Mouse (Mus musculus) adrenal gland, postnatal 14 days (tissue): ENCODE measurements around the gene Tcf12. TPM values are rescaled to one million over a fixed set of nuclear protein-coding genes. Genes with fewer than 3 reads are reported as not detected.

Experiments
- DNase-seq: peaks from one replicate; pipeline ENCODE4 v3.0.0; 2021; ENCODE audit warnings: mixed read lengths
- total RNA-seq: library from RNA; stranded (reverse); gene quantifications from 2 replicates; pipeline ENCODE4 v1.2.3, GENCODE M21; 2021

The Tcf12 gene
- total RNA-seq, 1 experiment from 2014 or later, result 82.7 TPM

GRCm38 (mm10) chr9:72088893-72089611 is 22.6 kb downstream of the Tcf12 start:
- no peak for DNase-seq

GRCm38 (mm10) chr9:72085017-72085416 is 26.7 kb downstream of the Tcf12 start:
- no peak for DNase-seq

- peak; percentile 31 for DNase-seq
These were observed 27.5 kb downstream of the Tcf12 start for GRCm38 (mm10) chr9:72084131-72084530.

- DNase-seq, result no peak
These were observed 35.5 kb downstream of the Tcf12 start for GRCm38 (mm10) chr9:72076158-72076557.

GRCm38 (mm10) chr9:72066151-72066550 is 45.5 kb downstream of the Tcf12 start:
- DNase-seq, result no peak

GRCm38 (mm10) chr9:72053144-72053543 is 58.5 kb downstream of the Tcf12 start:
- no peak for DNase-seq

GRCm38 (mm10) chr9:72040156-72040555 is 71.5 kb downstream of the Tcf12 start:
- DNase-seq, result no peak

- DNase-seq, result no peak
These were observed 72.3 kb downstream of the Tcf12 start for GRCm38 (mm10) chr9:72039369-72039768.

- DNase-seq, result no peak
These were observed 74.6 kb downstream of the Tcf12 start for GRCm38 (mm10) chr9:72037059-72037516.

- DNase-seq, result no peak
These were observed 75.4 kb downstream of the Tcf12 start for GRCm38 (mm10) chr9:72036257-72036656.

GRCm38 (mm10) chr9:72033271-72033670 is 78.4 kb downstream of the Tcf12 start:
- DNase-seq, result no peak

GRCm38 (mm10) chr9:72030274-72030673 is 81.4 kb downstream of the Tcf12 start:
- DNase-seq, result no peak

- no peak for DNase-seq
These were observed 82.1 kb downstream of the Tcf12 start for GRCm38 (mm10) chr9:72029601-72030000.

GRCm38 (mm10) chr9:72023274-72023673 is 88.4 kb downstream of the Tcf12 start:
- DNase-seq, result no peak

GRCm38 (mm10) chr9:72021512-72021911 is 90.2 kb downstream of the Tcf12 start:
- DNase-seq, result no peak

GRCm38 (mm10) chr9:72016021-72016420 is 95.7 kb downstream of the Tcf12 start:
- no peak for DNase-seq

- no peak for DNase-seq
These were observed 96.9 kb downstream of the Tcf12 start for GRCm38 (mm10) chr9:72014585-72015381.

GRCm38 (mm10) chr9:72013541-72013940 is 98.1 kb downstream of the Tcf12 start:
- no peak for DNase-seq

GRCm38 (mm10) chr9:72008634-72009033 is 103.0 kb downstream of the Tcf12 start:
- no peak for DNase-seq

- DNase-seq, result no peak
These were observed 120.5 kb downstream of the Tcf12 start for GRCm38 (mm10) chr9:71991147-71991546.

- no peak for DNase-seq
These were observed 121.3 kb downstream of the Tcf12 start for GRCm38 (mm10) chr9:71990376-71990775.

GRCm38 (mm10) chr9:71989663-71990062 is 122.0 kb downstream of the Tcf12 start:
- DNase-seq, result no peak

GRCm38 (mm10) chr9:71986716-71987115 is 125.0 kb downstream of the Tcf12 start:
- no peak for DNase-seq

- DNase-seq, result no peak
These were observed 128.8 kb downstream of the Tcf12 start for GRCm38 (mm10) chr9:71982826-71983225.
